Mouse (Mus musculus) hindbrain, embryonic 16.5 days (tissue): ENCODE measurements around the gene Lhpp. TPM values are rescaled to one million over a fixed set of nuclear protein-coding genes. Genes with fewer than 3 reads are reported as not detected.

Experiments used
- ATAC-seq: fragments of 200-750 bp; cut with Nextera tagmentation; 2 replicates; pipeline ENCODE4 v1.8.0; 2017; ENCODE audit warnings: moderate TSS enrichment, moderate library complexity
- H3K27ac ChIP-seq: fragments of 300-500 bp; sonication (generic); 2 replicates; pipeline ENCODE4 v1.5.1; 2014; ENCODE audit warnings: low read depth, mild to moderate bottlenecking, control low read depth, low read length, moderate library complexity
- H3K27me3 ChIP-seq: fragments of 300-500 bp; sonication (generic); replicated peaks from 2 replicates; pipeline ENCODE4 v1.6.1; 2014; ENCODE audit warnings: low read length; ENCODE audit not compliant: control insufficient read depth, insufficient read depth
- H3K36me3 ChIP-seq: fragments of 300-500 bp; sonication (generic); 2 replicates; pipeline ENCODE4 v1.6.1; 2014; ENCODE audit warnings: mild to moderate bottlenecking, low read length, moderate library complexity, mixed read lengths; ENCODE audit not compliant: control insufficient read depth, insufficient read depth
- H3K4me1 ChIP-seq: fragments of 300-500 bp; sonication (generic); 2 replicates; pipeline ENCODE4 v1.6.1; 2014; ENCODE audit warnings: low read depth, low read length; ENCODE audit not compliant: control insufficient read depth, insufficient read depth
- H3K4me2 ChIP-seq: fragments of 300-500 bp; sonication (generic); 2 replicates; pipeline ENCODE4 v1.6.1; 2014; ENCODE audit warnings: mild to moderate bottlenecking, low read length, control low read depth, moderate library complexity
- H3K4me3 ChIP-seq: fragments of 300-500 bp; sonication (generic); 2 replicates; pipeline ENCODE4 v1.5.1; 2014; ENCODE audit warnings: mild to moderate bottlenecking, low read length, control low read depth, moderate library complexity
- H3K9ac ChIP-seq: fragments of 300-500 bp; sonication (generic); 2 replicates; pipeline ENCODE4 v1.6.1; 2014; ENCODE audit warnings: low read depth, mild to moderate bottlenecking, control low read depth, low read length, moderate library complexity
- H3K9me3 ChIP-seq: fragments of 300-500 bp; sonication (generic); 2 replicates; pipeline ENCODE4 v1.6.1; 2014; ENCODE audit warnings: mild to moderate bottlenecking, low read length, moderate library complexity; ENCODE audit not compliant: control insufficient read depth
- WGBS: fragments of 180-500 bp; shearing (Covaris S2); extraction: QIAGEN DNeasy Blood & Tissue Kit; methylation state at CpG from one replicate; pipeline ENCODE4 v1.1.7; 2014; 5-methylcytosine and 5-hydroxymethylcytosine counted together
- polyA plus RNA-seq: library from polyadenylated mRNA; unstranded; fragments of >200 nt; fragmentation: Nextera tagmentation; extraction: Ambion mirVana; gene quantifications from 2 replicates; pipeline ENCODE4 v1.2.1, GENCODE M21; 2015

Gene Lhpp
- polyA plus RNA-seq, 1 experiment from 2014 or later, result 56.2 TPM

- no peak overlapping the region for H3K9ac ChIP-seq
- H3K4me2 ChIP-seq, result no peak overlapping the region
- H3K27me3 ChIP-seq, result no peaks in the 10 kb centered on the region
- no peaks in the 10 kb centered on the region for H3K36me3 ChIP-seq
- H3K4me3 ChIP-seq, result no peak overlapping the region
- no peaks in the 10 kb centered on the region for H3K9me3 ChIP-seq
- WGBS, result 91% methylated on average over 4 of the region's 4 CpGs
- peaks cover 7% of the 10 kb centered on the region; the same call in 1 of the 2 replicates for H3K4me1 ChIP-seq
- ATAC-seq, result no peak
- no peak overlapping the region for H3K27ac ChIP-seq
Observed at GRCm38 (mm10) chr7:132608316-132609020, 2.0 kb upstream of the Lhpp start.

- Histone ChIP-seq H3K27ac (no peak overlapping the region), H3K4me1 (peaks cover 7% of the 10 kb centered on the region), H3K9me3 (no peaks in the 10 kb centered on the region), H3K4me2 (no peak overlapping the region), H3K4me3 (no peak overlapping the region), H3K9ac (no peak overlapping the region), H3K36me3 (no peaks in the 10 kb centered on the region), H3K27me3 (no peaks in the 10 kb centered on the region)
- WGBS, result 94% methylated on average over 8 of the region's 8 CpGs
- no peak for ATAC-seq
Observed at GRCm38 (mm10) chr7:132611530-132611929, 1.1 kb downstream of the Lhpp start.

DNA sequence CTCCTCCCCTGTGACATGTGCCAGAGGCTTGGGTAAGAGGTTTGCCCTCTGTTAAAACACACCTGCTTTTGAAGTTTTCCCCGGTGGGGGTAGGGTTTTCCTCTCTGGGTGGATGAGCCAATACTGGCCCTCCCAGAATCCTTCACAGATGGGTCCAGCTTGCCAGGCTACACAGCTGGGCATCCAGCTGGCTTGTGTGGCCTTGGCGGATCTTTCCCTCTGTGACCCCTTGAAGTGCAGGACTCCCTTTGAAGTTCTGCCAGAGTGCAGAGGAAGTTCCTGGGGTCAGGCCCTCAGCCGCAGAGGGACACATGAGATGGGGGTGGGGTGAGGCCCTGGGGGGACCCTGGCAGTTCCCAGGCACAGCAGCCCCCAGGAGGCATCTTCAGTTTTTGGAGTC lies 4.9 kb downstream of the Lhpp start:
- no peak for ATAC-seq

DNA sequence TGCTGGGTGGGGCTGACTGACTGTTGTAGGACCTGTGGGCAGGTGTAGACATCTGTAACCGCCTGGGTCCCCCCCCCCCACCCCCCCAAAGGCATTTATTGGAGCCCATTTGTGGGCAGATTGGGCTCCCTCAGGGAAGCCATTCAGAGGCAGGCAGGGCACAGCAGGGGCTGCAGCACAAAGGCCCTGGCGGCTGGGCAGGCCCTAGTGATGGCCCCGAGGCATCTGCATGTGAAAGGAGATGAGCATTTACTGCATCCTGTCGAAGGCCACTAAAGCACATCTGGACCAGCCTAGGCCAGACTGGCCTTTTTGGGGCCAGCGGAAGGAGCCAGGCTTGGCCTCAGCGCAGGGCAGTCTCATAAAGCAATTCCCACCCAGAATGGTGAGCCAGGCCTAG lies 6.0 kb downstream of the Lhpp start:
- no peaks in the 10 kb centered on the region for H3K27me3 ChIP-seq
- H3K36me3 ChIP-seq, result no peaks in the 10 kb centered on the region
- no peak overlapping the region for H3K4me3 ChIP-seq
- peaks cover 2% of the 10 kb centered on the region; the same call in 1 of the 2 replicates for H3K4me1 ChIP-seq
- no peak overlapping the region for H3K4me2 ChIP-seq
- WGBS, result 26% methylated on average over 5 of the region's 6 CpGs
- H3K27ac ChIP-seq, result no peak overlapping the region
- no peak for ATAC-seq
- H3K9ac ChIP-seq, result no peak overlapping the region
- H3K9me3 ChIP-seq, result no peaks in the 10 kb centered on the region

More for the DNA sequence above, 4.9 kb downstream of the Lhpp start:
- no peaks in the 10 kb centered on the region for H3K9me3 ChIP-seq
- H3K4me1 ChIP-seq, result peaks cover 7% of the 10 kb centered on the region
- H3K4me3 ChIP-seq, result no peak overlapping the region
- no peaks in the 10 kb centered on the region for H3K27me3 ChIP-seq
- WGBS, result 17% methylated on average over 3 of the region's 3 CpGs
- H3K9ac ChIP-seq, result no peak overlapping the region
- H3K27ac ChIP-seq, result no peak overlapping the region
- H3K4me2 ChIP-seq, result no peak overlapping the region
- no peaks in the 10 kb centered on the region for H3K36me3 ChIP-seq

DNA sequence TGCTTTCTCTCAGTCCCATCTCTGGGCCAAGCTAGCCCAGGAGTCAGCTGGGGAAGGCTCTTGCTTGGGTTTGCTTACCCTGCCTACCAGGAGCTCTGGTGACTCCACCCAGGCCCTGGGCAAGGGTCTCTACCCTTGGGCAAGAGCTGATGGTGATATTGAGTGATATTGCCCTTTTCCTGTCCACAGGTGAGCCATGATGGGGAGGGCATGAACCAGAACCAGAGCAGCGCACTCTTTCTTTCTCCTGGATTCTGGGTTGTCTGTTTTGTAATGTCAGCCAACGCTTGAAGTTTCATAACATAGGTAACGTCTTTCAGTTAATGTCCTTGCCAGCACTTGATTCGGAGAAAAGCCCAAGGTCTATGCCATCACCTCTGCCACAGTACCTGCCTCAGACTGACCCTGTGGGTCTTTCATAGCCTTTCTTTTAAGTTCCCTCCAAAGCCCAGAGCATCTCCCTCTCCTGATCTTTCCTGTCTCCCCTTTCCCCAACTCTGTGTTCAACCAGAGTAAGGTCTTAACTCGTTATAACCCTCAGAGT lies 6.7 kb downstream of the Lhpp start:
- ATAC-seq, result no peak
- no peak overlapping the region for H3K27ac ChIP-seq
- H3K36me3 ChIP-seq, result no peaks in the 10 kb centered on the region
- no peak overlapping the region for H3K4me2 ChIP-seq
- no peaks in the 10 kb centered on the region; the same call in 1 of the 2 replicates for H3K4me1 ChIP-seq
- H3K27me3 ChIP-seq, result no peaks in the 10 kb centered on the region
- no peak overlapping the region for H3K9ac ChIP-seq
- H3K9me3 ChIP-seq, result no peaks in the 10 kb centered on the region
- WGBS, result 84% methylated on average over 5 of the region's 5 CpGs
- no peak overlapping the region for H3K4me3 ChIP-seq

DNA sequence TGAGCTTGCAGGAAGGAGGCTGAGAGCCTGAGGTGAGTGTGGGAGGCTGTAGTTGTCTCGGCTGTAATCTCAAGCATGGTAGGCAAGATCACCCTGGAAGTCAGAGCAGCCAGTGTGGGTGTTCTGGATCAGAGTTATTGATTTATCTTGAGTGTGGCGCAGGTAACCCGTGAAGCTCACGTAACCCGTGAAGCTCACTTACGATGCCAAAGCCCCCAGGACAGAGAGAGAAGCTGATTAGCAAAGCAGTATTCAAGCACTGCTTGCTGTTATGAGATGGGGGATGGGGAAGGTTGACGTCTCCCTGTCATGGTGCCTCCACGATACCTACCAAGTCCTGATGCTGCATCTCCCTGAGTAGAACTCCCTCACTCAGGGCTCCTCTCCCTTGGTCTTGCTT lies 9.1 kb downstream of the Lhpp start:
- Histone ChIP-seq H3K36me3 (no peaks in the 10 kb centered on the region), H3K9me3 (no peaks in the 10 kb centered on the region), H3K27ac (no peak overlapping the region), H3K4me2 (no peak overlapping the region), H3K9ac (no peak overlapping the region), H3K4me3 (no peak overlapping the region), H3K27me3 (no peaks in the 10 kb centered on the region), H3K4me1 (no peaks in the 10 kb centered on the region; the same call in 1 of the 2 replicates)
- 90% methylated on average over 8 of the region's 8 CpGs for WGBS
- no peak for ATAC-seq

GRCm38 (mm10) chr7:132619975-132620918 lies 9.8 kb downstream of the Lhpp start:
- Histone ChIP-seq H3K27ac (no peak overlapping the region), H3K4me2 (no peak overlapping the region), H3K4me1 (no peaks in the 10 kb centered on the region; the same call in 1 of the 2 replicates), H3K27me3 (no peaks in the 10 kb centered on the region), H3K36me3 (no peaks in the 10 kb centered on the region), H3K9ac (no peak overlapping the region), H3K9me3 (no peaks in the 10 kb centered on the region), H3K4me3 (no peak overlapping the region)
- ATAC-seq, result no peak
- WGBS, result 92% methylated on average over 15 of the region's 15 CpGs

GRCm38 (mm10) chr7:132624161-132624560 lies 13.7 kb downstream of the Lhpp start:
- H3K9ac ChIP-seq, result no peak overlapping the region
- no peak overlapping the region for H3K4me2 ChIP-seq
- no peak overlapping the region for H3K4me3 ChIP-seq
- ATAC-seq, result no peak
- H3K27me3 ChIP-seq, result no peaks in the 10 kb centered on the region
- WGBS, result 68% methylated on average over 10 of the region's 10 CpGs
- no peaks in the 10 kb centered on the region for H3K4me1 ChIP-seq
- no peaks in the 10 kb centered on the region for H3K36me3 ChIP-seq
- H3K9me3 ChIP-seq, result no peaks in the 10 kb centered on the region
- no peak overlapping the region for H3K27ac ChIP-seq

GRCm38 (mm10) chr7:132626174-132626573 lies 15.7 kb downstream of the Lhpp start:
- ATAC-seq, result no peak
- H3K27me3 ChIP-seq, result no peaks in the 10 kb centered on the region
- H3K36me3 ChIP-seq, result no peaks in the 10 kb centered on the region
- 32% methylated on average over 4 of the region's 4 CpGs for WGBS
- no peak overlapping the region for H3K4me2 ChIP-seq
- H3K27ac ChIP-seq, result no peak overlapping the region
- H3K9me3 ChIP-seq, result no peaks in the 10 kb centered on the region
- no peak overlapping the region for H3K9ac ChIP-seq
- peaks cover 3% of the 10 kb centered on the region; the same call in 1 of the 2 replicates for H3K4me1 ChIP-seq
- no peak overlapping the region for H3K4me3 ChIP-seq
